Mouse (Mus musculus) heart, adult 2 months (tissue): ENCODE data around the gene Tmem147. TPM values are rescaled to one million over a fixed set of nuclear protein-coding genes. Genes with fewer than 3 reads are reported as not detected.
A peak's percentile ranks its signal among the peaks of the same experiment; 100 is the strongest.

ENCODE experiments used
- DNase-seq, 2 experiments: peaks; one replicate each; pipeline ENCODE4 v3.0.0; 2021
- H3K27ac ChIP-seq: fragments of 200-600 bp; 2 replicates; pipeline ENCODE4 v1.8.1; 2022
- H3K27me3 ChIP-seq: fragments of 200-500 bp; 2 replicates; pipeline ENCODE4 v1.6.1; 2012; ENCODE audit warnings: mild to moderate bottlenecking, low read length, inconsistent platforms, mixed read lengths; ENCODE audit not compliant: control insufficient read depth, insufficient read depth
- H3K36me3 ChIP-seq: fragments of 200-500 bp; 2 replicates; pipeline ENCODE4 v1.6.1; 2012; ENCODE audit warnings: low read length, inconsistent platforms; ENCODE audit not compliant: control insufficient read depth, insufficient read depth
- H3K4me1 ChIP-seq: fragments of 200-500 bp; 2 replicates; pipeline ENCODE4 v1.6.1; 2011; ENCODE audit warnings: low read length; ENCODE audit not compliant: control insufficient read depth, insufficient read depth
- H3K4me3 ChIP-seq: fragments of 200-600 bp; 2 replicates; pipeline ENCODE4 v1.8.1; 2022
- H3K79me2 ChIP-seq: fragments of 200-500 bp; replicated peaks from 2 replicates; pipeline ENCODE4 v1.6.1; 2012; ENCODE audit warnings: mild to moderate bottlenecking, inconsistent platforms, low read length, moderate library complexity, mixed read lengths; ENCODE audit not compliant: control insufficient read depth, insufficient read depth
- H3K9ac ChIP-seq: fragments of 200-500 bp; 2 replicates; pipeline ENCODE4 v1.6.1; 2012; ENCODE audit warnings: low read depth, mild to moderate bottlenecking, control low read depth, inconsistent platforms, low read length, mixed read lengths
- CTCF ChIP-seq: fragments of 200-600 bp; IDR thresholded peaks from 2 replicates; pipeline ENCODE4 v1.8.1; 2022; ENCODE audit warnings: antibody characterized with exemption, mild to moderate bottlenecking, moderate library complexity
- EP300 ChIP-seq: fragments of 200-500 bp; IDR thresholded peaks from 2 replicates; pipeline ENCODE4 v1.6.1; 2011; ENCODE audit warnings: low read depth, low read length, control low read depth; ENCODE audit not compliant: insufficient read depth
- POLR2A ChIP-seq: fragments of 200-500 bp; IDR thresholded peaks from 2 replicates; pipeline ENCODE4 v1.6.1; 2011; ENCODE audit warnings: mild to moderate bottlenecking, low read depth, low read length, control low read depth; ENCODE audit not compliant: insufficient read depth
- WGBS: fragments of 180-500 bp; shearing (Covaris S2); methylation state at CpG from one replicate; pipeline ENCODE4 v1.1.7; 2018; 5-methylcytosine and 5-hydroxymethylcytosine counted together
- intact Hi-C: fragments of 180-260 bp; cut with DNase I; formaldehyde crosslinking; loops from one replicate; pipeline ENCODE4 v1.15.1; 2025
- polyA plus RNA-seq: library from polyadenylated mRNA; depleted of rRNA; stranded (reverse); fragments of >200 nt; gene quantifications from 2 replicates; pipeline ENCODE4 v1.2.3, GENCODE M21; 2012
- total RNA-seq, 2 experiments: library from RNA; stranded (reverse); gene quantifications; 2 replicates each; pipeline ENCODE4 v1.2.3; 2021

Gene Tmem147
- total and polyA plus RNA-seq, 3 experiments, result 219 to 293 (median 241) TPM

DNA sequence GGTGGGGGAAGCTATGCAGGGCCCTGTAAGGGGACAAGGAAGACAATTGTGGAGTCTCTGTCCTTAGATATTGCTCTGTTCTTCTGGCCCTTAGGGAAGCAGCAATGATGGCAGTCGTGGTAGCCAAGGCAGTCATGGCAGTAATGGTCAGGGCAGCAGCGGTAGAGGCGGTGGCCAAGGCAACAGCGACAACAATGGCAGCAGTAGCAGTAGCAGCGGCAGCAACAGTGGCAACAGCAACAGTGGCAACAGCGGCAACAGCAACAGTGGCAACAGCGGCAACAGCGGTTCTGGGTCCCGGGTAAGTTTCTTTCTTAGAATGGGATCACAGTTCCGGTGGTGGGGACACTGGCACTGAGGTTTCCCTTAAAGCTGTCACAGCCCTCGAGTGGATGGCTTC lies 35.8 kb upstream of the Tmem147 start:
- Histone ChIP-seq H3K4me3 (no peak overlapping the region), H3K4me1 (no peaks in the 10 kb centered on the region), H3K79me2 (no peaks in the 10 kb centered on the region), H3K9ac (no peak overlapping the region), H3K27me3 (0 out of 2 replicates have a peak, but pooled peaks cover 1% of the 10 kb centered on the region), H3K36me3 (no peaks in the 10 kb centered on the region), H3K27ac (no peak overlapping the region)
- TF ChIP-seq EP300, result no peak
- no peak for TF ChIP-seq POLR2A
- TF ChIP-seq CTCF, result no peak
- 46% methylated on average over 11 of the region's 11 CpGs for WGBS
- no peak for DNase-seq
- intact Hi-C loops, result no loop called here

DNA sequence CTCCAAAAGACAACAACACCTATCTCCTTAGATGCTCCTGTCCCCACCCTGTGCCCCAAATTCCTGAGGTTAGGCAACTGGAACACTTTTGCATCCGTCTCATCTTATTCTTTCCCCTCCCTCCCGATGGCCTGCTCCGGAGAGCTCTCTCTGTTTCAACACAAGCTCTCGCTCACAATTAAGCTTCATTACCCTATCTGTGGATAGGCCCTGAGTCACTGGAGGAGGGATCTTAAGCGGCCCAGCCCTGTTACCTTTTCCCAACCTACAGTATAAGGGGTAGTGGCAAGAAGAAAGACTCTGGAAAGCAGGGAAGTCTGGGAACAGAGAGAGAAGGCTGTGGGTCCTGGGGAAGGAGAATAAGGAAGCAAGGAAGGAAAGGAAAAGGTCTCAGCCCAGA lies 34.1 kb upstream of the Tmem147 start, which contains the start of gene Dmkn:
Dmkn (plus strand) TSS at position 301 of the 400 bp plus-strand sequence.
- TF ChIP-seq POLR2A (no peak), CTCF (no peak), EP300 (no peak)
- intact Hi-C loops, result no loop called here
- no peak within 1 kb of the TSS for H3K9ac ChIP-seq

DNA sequence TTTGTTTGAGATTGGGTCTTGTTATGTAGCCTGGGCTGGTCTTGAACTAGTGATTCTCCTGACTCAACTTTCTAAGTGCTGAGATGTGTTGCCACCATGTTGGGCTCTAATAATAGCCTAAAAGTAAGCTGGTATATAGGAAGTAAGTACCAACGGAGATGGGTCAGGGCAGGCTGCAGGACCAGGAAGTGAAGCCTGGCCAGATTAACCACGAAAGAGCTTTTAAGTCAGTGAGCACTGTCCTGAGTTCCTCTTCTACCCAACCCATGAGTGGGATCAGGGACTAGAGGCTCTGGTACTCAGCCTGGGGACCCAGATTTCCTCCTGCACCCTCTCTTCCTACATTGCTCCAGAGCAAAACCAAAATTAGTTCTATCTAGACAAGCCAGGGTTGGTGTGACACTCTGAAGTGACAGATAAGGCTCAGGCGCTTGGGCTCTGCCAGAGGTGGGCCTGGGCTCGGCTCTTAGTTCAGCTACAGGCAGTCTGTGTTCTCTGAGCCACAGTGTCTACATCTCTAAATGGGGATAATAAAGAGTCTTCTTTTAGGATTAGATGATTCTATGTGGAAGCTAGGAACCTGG lies 32.5 kb upstream of the Tmem147 start:
- H3K27ac ChIP-seq, result no peak overlapping the region
- 36% methylated on average over 4 of the region's 4 CpGs for WGBS
- H3K4me1 ChIP-seq, result no peaks in the 10 kb centered on the region
- no peaks in the 10 kb centered on the region for H3K79me2 ChIP-seq
- no peak for TF ChIP-seq CTCF
- no peak for TF ChIP-seq POLR2A
- TF ChIP-seq EP300, result no peak
- no peaks in the 10 kb centered on the region for H3K36me3 ChIP-seq
- intact Hi-C loops, result no loop called here
- H3K4me3 ChIP-seq, result no peak overlapping the region
- H3K27me3 ChIP-seq, result 0 out of 2 replicates have a peak, but pooled peaks cover 1% of the 10 kb centered on the region
- H3K9ac ChIP-seq, result no peak overlapping the region
- DNase-seq, result no peak

More for the DNA sequence above, 34.1 kb upstream of the Tmem147 start, which contains the start of gene Dmkn:
- H3K36me3 ChIP-seq, result no peaks in the 10 kb centered on the region
- H3K79me2 ChIP-seq, result no peaks in the 10 kb centered on the region
- H3K27me3 ChIP-seq, result 0 out of 2 replicates have a peak, but pooled peaks cover 1% of the 10 kb centered on the region
- no peak within 1 kb of the TSS for H3K4me3 ChIP-seq
- no peak within 1 kb of the TSS for H3K27ac ChIP-seq
- DNase-seq, result no peak
- H3K4me1 ChIP-seq, result no peaks in the 10 kb centered on the region
- 59% methylated on average over 5 of the region's 5 CpGs for WGBS

DNA sequence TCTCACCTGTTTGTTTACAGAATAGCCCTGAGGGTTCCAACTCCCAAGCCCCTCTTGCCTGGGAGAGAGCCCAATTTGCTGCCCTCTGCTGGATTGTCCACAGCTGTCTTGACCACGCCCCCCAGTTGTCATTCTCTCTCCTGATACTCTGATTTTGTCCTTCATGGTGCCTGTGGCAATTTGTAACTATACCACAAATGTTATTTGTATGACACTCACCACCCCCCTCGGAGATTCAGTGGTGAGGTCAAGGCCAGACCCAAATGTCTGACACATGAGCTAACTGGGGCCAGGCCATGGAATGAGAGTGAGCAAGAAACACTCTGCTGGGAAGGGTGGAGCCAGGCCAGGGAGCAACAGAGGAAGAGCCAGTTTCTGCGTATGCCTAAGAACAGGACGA lies 29.5 kb upstream of the Tmem147 start:
- WGBS, result 34% methylated on average over 4 of the region's 4 CpGs
- Histone ChIP-seq H3K27ac (no peak overlapping the region), H3K9ac (no peak overlapping the region), H3K4me3 (no peak overlapping the region), H3K36me3 (no peaks in the 10 kb centered on the region), H3K27me3 (no peaks in the 10 kb centered on the region), H3K79me2 (no peaks in the 10 kb centered on the region), H3K4me1 (no peaks in the 10 kb centered on the region)
- TF ChIP-seq POLR2A (no peak), CTCF (peak; percentile 54)
- intact Hi-C loops, result no loop called here
- no peak for DNase-seq

DNA sequence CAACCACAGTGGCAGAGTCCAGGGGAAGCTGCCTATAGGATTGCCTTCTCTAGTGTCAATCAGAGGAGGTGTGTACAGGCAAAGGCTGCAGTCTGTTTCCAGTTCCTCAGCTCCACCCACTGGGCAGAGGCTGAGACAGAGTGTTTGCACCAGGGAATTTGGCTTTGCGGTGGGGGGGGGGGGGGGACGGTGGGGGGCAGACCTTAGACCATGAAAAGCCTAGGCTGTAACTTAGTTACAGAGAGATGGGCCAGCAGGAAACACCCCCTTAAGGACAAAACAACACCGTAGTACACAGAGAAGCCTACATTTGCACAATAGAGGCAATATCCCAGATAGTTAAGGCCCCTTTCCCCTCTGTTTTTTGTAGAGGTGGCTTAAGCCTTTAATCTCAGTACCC lies 27.7 kb upstream of the Tmem147 start:
- H3K27ac ChIP-seq, result no peak overlapping the region
- 79% methylated on average over 3 of the region's 3 CpGs for WGBS
- DNase-seq, result no peak
- H3K79me2 ChIP-seq, result no peaks in the 10 kb centered on the region
- no peaks in the 10 kb centered on the region for H3K27me3 ChIP-seq
- TF ChIP-seq EP300 (no peak), CTCF (no peak), POLR2A (no peak)
- H3K9ac ChIP-seq, result no peak overlapping the region
- H3K4me3 ChIP-seq, result no peak overlapping the region
- intact Hi-C loops, result no loop called here
- H3K4me1 ChIP-seq, result no peaks in the 10 kb centered on the region
- H3K36me3 ChIP-seq, result no peaks in the 10 kb centered on the region

DNA sequence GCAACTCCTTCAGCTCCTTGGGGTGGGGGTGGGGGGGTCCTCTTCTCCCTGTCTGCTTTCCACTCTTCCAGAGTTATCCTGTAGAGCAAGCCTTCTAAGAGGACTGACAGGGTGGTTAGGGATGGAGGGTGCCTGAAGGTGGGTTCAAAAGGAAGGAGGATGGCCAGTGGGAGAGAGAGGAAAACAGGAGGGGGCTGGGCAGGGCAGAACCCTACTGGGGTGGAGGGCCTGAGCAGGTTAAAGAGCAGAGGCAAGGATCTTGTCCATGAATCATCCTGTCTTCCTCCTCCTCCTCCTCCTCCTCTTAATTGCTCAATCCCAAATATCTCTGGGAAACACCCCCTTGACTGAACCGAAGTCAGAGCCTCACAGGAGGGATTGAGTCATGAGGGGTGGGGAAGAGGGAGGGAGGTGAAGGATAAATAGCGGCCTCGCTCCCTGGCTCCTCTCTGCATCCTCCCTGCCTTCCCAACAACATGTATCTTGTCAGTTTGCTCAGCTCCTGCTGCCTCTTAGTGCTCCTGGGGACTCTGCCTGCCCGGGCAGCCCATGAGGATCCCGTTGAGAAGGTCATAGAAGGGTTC lies 21.8 kb upstream of the Tmem147 start, which contains the start of gene Sbsn:
Sbsn (plus strand) TSS at position 386 of the 584 bp plus-strand sequence.
- Histone ChIP-seq H3K36me3 (no peaks in the 10 kb centered on the region), H3K27me3 (no peaks in the 10 kb centered on the region), H3K9ac (no peak within 1 kb of the TSS), H3K4me3 (no peak within 1 kb of the TSS), H3K4me1 (no peaks in the 10 kb centered on the region), H3K27ac (no peak within 1 kb of the TSS), H3K79me2 (no peaks in the 10 kb centered on the region)
- no peak for DNase-seq
- intact Hi-C loops, result no loop called here
- 39% methylated on average over 5 of the region's 5 CpGs for WGBS
- TF ChIP-seq EP300 (no peak), CTCF (no peak), POLR2A (no peak)
